Mouse (Mus musculus) T-helper 17 cell (primary cell): ENCODE results near the gene Ssb.

ENCODE experiments used
- in situ Hi-C, 2 experiments: fragments of 300-600 bp; cut with MboI, MseI; formaldehyde crosslinking; loops; 1 replicate in 1 of 2; 2 replicates in 1 of 2; pipeline ENCODE4 v1.15.1; 2025; ENCODE audit warnings: high pct_unique_total_duplicates in 2 of 2

Ssb gene

DNA sequence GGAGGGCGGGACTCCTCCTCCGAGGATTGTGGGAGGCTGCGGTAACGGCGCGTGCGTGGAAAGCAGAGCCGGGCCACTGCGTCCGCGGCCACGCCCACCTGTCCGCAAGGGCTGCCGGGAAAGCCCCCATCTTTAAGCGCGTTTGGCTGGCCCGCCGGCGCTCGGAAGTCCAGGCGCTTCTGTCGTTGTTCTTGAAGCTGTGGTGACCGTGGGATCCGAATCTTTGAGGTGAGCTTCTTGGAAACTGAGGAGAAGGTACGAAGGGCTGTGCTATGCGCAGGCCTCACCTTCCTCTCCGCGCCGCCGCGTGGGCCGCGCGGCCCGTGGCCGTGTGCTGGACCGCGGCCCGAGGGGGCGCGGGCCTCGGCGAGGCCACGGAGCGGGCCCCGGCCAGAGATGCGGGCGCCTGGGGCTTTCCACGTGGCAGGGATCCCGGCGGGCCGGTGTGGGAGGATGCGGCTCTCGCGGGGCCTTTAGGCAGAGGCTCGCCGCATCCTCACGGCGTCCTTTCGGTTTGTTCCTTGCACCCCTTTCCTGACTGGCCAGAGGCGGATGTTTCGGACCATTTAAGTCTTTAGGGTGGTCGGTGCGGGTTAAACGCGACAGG lies at the start of gene Ssb:
Gene Ssb (plus strand): TSS at position 78 of the 607 bp plus-strand sequence.
- in situ Hi-C loops, result no loop called here

DNA sequence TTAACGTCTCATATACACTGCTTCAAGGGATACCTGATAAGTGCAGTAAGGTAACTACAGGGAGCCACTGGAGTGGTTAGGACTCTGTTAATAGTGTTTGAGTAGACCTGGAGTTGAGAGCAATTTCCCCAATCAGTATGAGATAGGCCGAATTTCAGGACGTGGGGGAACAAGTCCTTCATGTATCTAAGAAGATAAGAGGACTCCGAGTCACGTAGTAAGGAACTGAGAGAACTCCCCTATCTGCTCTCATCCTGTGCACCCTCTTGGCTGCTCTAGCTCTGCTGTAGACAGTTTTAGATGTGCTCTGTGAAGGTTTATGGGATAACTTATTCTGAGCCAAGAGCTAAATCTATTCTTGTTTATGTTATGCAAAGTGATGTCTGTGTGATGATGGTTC lies 44.8 kb upstream of the Ssb start:
- in situ Hi-C loops, result no loop called here

DNA sequence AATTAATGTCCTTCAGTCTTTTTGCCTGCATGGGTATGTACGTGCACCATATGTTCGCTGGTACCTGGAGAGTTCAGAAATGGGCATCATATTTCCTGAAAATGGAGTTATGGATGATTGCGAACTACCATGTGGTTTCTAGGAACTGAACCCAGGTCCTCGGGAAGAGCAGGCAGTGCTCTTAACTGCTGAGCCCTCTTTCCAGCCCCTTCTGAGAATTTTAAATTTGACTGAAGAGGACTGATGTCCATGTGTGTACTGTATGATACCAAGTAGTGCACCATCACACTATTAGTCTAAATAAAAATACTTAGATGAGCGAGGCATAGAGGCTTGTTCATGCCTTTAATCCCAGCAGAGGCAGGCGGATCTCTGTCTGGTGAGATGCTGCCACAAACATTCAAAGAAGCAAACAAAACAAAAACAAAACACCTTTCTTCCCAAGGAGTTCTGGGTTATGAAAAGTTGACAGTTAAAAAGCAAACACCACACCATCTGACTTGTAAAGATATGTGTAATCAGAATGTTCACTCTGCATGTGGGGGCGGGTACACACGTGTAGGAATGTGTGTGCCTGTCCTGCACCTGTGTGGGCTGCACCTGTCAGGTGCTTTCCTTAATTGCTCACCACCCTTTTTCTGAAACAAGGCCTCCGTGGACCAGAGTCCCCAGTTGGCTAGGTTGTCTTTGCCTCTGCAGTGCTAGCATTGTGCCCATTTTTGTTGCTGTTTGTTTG lies 42.8 kb upstream of the Ssb start:
- in situ Hi-C loops, result no loop called here

DNA sequence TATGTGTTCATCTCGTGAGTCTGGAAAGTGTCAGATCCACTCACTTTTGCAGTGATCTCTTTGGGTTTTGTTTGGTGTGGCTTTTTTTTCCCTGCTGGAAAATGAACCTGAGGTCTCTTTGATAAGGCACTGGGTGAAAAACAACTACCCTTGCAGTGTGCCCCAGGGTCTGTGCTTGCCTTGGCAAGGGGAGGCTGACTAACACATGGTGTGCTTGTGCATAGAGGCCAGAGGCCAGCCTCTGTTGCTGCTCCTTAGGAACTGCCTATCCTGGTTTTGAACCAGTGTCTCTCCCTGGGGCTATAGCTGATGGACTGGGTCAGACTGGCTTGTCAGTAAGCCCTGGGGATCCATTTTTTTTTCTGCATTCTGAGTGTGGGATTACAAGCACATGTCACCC lies 41.2 kb upstream of the Ssb start:
- in situ Hi-C loops, result no loop called here

DNA sequence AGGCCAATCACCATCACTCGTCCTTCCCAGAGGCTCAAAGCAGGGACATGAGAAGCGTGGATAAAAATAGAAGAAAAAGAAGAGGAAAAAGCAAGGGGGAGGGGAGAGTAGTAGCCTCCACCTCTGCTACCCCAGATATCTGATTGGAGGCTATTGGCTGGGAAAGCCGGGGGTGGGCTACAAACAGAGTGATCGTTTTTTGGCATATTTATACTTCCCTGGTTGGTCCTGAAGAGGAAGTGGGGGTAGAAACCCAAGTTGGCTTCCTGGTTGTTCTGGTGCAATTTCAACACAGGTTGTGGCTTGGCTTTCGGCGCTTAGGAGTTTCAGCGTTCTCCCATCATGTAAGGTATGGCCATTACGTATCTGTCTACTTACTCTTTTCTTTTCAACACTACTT lies 39.7 kb upstream of the Ssb start, which contains the start of gene Klhl23:
Gene Klhl23 (plus strand): TSS at position 234 of the 400 bp plus-strand sequence.
- in situ Hi-C loops, result no loop called here

DNA sequence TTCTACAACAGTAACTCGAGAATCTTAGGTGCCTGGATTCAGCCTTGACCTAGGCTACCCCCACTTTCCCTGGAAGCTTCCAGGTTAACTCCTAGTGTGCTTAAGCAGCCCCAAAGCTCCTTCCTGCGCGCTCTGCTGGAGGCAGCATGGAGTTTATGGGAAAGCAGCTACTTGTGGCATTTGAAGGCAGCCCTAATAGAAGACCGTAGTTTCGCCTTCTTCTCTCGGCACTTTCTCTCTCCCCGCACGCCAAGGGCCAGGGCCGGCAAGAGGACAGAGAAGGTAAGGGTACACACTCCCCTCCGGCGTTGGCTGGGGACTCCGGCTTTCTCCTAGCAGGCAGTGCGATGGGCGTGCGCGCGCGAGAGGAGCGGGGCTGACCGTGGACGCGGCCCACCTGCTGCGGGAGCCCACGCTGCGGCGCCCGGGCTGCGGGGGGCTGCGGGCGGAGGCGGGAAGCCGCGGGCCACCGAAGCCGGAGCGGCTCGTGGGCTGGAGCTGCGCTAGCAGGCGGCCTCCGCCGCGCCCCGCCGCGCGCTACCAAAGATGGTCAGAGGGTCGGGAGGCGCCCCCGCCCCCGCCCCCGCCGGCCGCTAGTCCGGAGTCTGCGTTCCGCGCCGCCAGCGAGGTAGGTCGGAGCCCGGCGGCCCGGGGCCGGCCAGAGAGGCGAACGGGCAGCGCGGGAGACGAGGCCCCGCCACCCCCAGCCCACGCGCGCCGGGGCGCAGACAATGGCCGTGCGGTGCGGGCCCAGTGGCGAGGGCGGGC lies 38.8 kb upstream of the Ssb start:
- in situ Hi-C loops, result no loop called here

DNA sequence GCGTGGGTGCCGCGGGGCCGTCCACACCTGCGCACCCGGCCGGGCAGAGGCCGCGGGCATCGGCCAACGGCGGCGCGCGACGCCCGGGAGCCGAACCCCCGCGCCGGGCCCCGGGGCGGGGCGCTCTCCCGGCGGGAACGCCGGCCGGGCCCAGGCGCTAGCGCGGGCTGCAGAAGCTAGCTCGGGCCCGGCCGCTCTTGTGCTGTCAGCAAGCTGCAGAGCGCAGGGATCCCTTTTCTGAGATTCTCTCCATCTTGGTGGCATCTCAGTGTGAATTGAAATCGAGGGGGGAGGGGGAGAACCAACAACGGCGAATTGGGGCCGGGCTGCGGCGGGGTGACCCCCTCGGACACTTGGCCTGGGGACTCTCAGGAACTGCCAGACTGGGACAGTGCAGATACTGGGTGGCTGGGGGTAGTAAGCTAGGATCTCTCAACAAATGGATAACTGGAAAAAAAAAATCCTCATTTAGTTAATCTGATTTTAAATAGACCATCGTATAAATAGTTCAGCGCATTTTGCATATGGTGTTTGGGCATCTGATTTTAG lies 38.2 kb upstream of the Ssb start:
- in situ Hi-C loops, result no loop called here

DNA sequence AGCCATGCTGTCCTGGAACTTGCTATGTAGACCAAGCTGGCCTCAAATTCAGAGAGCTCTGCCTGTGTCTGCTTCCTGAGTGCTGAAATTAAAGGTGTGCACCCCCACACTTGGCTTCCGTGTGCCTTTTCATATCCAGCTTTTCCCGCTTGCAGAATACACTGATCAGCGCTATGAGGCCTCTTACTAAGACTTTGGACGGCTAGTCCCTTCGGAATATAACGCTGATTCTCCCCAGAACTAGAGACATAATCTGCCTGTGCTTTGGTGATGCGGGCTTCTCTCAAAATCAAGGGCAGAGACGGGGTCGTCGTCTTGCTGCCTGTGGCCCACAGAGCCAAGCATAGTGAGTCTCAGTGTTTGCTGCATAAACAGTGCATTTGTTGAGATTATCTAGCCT lies 35.5 kb upstream of the Ssb start:
- in situ Hi-C loops, result no loop called here

DNA sequence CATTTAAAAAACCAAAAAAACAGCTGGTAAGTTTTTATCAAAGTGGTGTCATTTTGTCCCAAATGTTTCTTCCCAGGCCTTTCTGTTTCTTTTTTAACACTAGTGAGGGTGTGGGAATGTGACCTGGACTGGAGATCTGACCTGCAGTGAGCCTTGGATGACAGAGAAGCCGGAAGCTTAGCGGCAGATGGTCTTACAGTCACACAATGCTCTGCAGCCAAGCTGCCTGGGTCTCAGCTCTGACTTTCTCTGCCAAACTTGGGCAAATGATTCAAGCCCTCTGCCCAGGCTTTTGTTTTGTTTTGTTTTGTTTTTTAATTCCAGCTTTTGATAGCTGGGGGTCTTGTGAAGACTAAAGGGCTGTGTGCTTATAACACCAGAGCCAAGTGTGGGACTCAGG lies 35.0 kb upstream of the Ssb start:
- in situ Hi-C loops, result no loop called here

DNA sequence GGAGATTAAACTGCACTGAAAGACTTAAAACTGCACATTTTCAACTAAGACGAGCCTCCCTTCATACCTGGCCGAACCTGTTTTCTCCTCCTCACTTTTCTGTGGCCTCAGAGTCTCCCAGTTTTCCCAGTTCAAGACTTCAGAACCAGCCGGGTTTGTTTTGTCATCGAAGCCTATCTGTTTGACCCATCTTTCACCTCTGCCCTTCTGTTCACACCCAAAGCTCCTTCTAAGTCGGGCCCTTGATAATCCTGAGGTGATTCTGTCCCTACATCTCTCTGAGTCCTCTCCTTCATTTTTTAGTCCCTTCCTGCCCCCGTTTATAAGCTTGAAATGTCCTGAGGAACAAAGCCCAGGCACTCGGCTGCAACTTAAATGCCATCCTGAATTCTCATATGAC lies 33.3 kb upstream of the Ssb start:
- in situ Hi-C loops, result no loop called here

DNA sequence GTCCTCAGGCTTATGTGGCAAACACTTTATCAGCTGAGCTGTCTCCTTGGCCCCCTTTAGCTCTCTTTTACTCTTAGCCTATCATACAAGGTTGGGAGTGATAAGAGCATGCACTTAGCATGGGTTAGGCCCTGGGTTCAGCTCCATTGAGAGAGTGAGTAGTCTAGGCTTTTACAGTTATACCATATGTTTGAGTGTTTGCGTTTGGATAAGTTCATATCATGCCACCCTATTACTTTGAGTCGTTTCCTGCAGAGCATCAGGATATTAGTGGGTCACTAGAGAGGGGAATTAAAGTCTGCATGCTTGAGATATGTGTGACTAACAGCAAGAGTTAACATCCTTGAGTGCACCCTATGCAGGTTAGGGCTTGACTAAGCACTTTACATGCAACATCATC lies 31.7 kb upstream of the Ssb start:
- in situ Hi-C loops, result no loop called here

DNA sequence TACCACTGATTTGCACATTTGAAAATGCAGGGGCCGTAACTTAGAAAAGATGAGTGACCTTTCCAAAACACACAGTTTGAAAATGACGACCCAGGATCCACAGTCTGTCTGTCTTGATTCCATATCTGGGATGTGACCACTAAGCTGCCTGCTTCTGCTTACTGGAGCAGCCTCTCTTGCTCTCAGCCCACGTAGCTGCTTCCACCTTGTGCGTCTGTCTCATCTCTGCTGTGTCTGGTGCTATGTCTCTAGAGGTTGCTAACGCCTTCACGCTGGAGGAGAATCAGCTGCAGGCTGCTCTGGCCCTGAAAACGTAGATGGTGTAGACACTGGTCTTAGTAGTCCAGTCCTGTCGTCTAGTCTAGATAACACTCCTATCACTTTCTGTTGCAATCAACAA lies 31.2 kb upstream of the Ssb start:
- in situ Hi-C loops, result no loop called here

DNA sequence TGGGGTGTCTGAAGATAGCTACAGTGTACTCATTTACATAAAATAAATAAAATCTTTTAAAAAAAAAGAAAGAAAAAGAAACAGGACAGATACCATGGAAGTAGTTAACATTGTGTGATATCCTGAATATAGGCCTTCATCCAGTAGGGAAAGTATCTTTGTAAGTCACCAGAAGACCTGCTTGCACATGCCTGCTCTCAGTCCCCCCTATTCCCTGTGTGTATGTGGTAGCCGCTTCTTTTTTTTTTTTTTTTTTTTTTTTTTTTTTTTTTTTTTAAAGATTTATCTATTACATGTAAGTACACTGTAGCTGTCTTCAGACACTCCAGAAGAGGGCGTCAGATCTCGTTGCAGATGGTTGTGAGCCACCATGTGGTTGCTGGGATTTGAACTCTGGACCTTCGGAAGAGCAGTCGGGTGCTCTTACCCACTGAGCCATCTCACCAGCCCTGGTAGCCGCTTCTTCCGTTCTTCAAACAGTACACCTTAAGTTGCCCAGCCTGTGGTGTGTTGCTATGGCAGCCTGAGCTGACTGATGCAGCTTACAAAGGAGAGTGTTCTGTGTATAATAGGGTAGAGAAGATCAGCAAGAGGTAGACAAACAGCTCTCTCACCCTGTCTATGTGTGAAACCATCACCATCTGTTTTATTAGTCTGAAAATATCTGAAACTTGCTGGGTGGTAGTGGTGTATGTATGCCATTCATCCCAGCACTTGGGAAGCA lies 24.0 kb upstream of the Ssb start:
- in situ Hi-C loops, result no loop called here

DNA sequence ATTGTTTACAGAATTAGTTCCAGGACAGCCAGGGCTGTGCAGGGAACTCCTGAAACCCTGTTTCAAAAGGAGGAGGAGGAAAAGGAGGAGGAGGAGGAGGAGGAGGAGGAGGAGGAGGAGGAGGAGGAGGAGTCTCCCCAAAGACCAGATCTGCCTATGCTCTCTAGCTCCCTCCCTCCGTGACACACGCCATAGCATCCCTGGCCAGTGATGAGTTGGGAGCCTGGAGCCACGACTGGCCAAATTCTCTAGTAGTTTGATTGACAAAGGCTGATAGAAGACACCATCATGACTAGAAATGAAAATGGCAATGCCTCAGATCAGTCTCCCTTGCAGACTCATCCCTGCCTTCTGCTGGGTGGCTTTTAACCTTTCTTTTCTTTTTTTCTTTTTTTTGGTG lies 23.4 kb upstream of the Ssb start:
- in situ Hi-C loops, result no loop called here

DNA sequence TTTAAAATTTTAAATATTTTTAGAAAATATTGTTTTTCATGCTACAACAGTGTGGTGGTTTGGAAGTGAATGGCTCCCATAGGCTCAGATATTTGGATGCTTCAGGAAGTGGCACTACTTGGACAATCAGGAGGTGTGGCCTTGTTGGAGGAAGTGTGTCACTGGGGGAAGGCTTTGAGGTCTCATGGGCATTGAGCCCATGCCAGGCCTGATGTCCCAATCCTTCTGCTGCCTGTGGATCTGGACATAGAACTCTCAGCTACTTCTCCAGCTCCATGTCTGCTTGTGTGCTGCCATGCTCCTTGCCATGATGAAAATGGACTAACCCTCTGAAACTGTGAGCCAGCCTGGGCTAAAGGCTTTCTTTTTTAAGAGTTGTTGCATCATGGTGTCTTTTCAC lies 22.7 kb upstream of the Ssb start:
- in situ Hi-C loops, result no loop called here

DNA sequence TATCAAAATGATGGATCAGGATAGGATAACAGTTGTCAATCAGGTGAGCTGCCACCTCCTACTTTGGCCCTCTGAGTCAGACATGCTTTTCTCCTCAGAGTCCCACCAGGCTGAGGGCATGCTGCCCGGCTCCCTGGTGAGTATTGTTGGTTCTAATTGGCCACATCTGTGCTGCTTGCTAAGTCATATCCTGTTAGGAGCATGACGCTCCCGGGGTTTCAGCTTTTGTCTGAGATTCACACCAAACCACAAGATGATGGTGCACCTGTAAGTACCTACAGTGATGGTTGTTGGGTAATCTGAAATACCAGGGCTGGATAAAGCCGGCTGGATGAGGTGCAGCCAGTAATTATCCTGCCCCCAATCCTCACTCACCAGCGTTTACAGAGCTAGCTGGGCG lies 21.1 kb upstream of the Ssb start:
- in situ Hi-C loops, result no loop called here

DNA sequence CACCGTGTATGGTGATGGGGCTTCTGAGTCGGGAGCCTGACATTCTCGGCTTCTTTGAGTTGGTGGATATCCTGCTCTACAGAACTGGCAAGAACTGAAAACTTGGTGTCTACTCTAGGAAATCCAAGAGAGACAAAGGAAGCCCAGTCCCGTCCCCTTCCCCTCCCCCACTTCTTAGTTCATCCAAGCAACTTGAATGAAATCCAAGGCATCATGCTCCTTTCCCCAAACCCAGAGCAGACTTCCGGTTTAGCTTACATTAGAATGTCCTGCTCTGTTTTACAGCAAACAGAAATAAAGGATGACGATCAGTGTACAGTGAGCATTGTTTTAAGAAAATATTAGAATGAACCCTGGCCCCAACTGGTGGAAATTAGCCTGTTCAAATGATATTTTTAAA lies 12.1 kb upstream of the Ssb start:
- in situ Hi-C loops, result no loop called here

DNA sequence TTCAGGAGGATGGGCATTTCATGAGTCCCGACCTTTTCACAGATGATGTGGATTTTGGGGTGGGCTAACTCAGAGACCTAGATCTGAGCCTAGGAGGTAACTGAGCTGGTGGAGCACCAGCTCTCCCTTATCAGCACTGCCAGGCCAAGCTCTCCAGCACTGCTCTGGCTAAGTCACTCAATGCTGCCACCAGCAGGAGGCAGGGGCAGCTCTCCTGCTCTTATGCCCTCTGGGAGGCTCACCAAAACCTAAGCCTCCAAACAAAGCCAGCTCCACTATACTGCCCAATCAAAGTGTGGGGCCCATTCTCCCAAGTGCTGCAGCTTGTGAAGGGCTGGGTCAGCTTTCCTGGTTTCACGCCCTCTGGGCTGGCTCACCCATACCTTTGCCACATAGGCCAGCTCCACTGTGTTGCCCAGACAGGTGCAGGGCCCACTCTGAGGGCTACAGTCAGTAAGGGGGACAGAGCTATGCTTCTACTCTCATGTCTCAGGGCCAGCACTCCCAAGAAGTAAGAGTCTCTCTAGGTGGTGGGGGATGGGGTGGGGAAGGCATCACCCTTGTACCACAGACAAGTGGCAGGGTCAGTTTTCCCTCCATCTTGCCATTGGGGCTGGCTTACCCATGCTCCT lies 9.8 kb upstream of the Ssb start:
- in situ Hi-C loops, result loop anchor here in 1 of 2 experiments (10.0 kb wide), 1 partner anchor 1603 kb away; the partner anchor contains the start of gene Metap1d

DNA sequence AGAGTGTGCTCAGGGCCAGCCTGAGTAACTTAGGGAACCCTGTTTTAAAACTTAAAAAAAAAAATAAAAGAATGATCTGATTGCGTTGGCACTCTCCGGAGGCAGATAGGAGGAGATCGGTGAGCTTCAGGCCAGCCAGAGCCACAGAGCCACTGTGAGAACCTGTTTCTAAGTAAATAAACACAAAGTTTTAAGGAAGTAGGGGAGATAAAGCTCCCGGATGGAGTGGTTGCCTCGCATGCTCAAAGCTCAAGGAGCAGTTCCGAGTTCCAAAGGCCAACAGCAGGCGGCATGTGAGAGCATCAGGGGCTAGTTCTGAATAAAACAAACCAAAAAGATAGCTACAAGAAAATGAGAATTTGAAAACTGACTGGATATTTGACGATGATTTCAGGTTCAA lies 5.0 kb upstream of the Ssb start:
- in situ Hi-C loops, result loop anchor here in 1 of 2 experiments (10.0 kb wide), 1 partner anchor 1598 kb away; the partner anchor contains the start of gene Metap1d

DNA sequence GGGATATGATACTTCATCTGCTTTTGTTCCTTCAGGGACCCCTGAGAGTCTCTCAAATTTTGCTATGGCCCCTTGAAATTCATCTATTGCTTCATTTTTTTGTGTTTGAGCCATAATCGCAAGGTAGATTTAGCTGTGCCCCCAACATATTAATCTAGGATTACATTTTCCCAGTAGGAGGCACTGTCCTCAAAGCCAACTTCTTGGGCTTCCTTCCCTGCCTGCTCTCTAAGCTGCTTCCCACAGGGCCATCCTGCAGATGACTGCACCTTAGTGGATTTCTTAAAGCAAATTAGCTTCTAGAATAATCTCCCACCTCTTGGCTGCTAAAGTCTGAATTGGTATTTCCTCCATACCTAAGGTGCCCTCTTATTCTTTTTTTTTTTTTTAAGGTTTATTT lies 3.5 kb upstream of the Ssb start:
- in situ Hi-C loops, result loop anchor here in 1 of 2 experiments (10.0 kb wide), 1 partner anchor 1597 kb away; the partner anchor contains the start of gene Metap1d

DNA sequence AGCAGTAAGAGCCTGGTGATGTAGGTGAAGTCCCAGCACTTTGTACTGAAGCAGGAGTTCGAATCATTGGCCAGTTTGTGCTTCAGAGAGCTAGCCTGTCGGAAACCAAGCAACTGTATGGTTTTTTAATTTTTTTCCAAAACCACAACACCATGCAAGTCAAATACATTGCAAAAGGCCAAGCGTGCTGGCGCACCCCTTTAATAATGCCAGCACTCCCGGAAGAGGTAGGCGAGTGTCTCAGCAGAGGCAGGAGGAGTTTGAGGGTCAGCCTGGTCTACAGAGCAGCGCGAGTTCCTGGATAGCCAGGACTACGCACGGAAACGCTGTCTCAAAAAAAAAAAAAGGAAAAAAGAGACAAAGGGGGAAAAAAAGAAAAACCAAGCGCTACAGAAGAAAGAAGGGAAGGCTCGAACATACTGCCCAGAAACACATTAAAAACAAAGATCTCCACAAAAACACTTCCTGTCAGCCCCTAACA lies 350 bp upstream of the Ssb start:
- in situ Hi-C loops, result no loop called here
